Mouse (Mus musculus) C2C12 (cell line): ENCODE measurements around the gene Gtf2ird1. TPM values are rescaled to one million over a fixed set of nuclear protein-coding genes. Genes with fewer than 3 reads are reported as not detected.

Source experiments
- H3K27me3 ChIP-seq: one replicate; pipeline ENCODE4 v1.6.1; 2011; ENCODE audit not compliant: control insufficient read depth, insufficient read depth, insufficient read length
- H3K36me3 ChIP-seq: one replicate; pipeline ENCODE4 v1.6.1; 2011; ENCODE audit not compliant: control insufficient read depth, insufficient read depth
- H3K4me3 ChIP-seq: one replicate; pipeline ENCODE4 v1.5.1; 2011; ENCODE audit warnings: mild to moderate bottlenecking, control low read depth; ENCODE audit not compliant: poor library complexity, insufficient read depth, severe bottlenecking
- H3K79me2 ChIP-seq: one replicate; pipeline ENCODE4 v1.6.1; 2011; ENCODE audit not compliant: control insufficient read depth, insufficient read depth
- H3K79me3 ChIP-seq: one replicate; pipeline ENCODE4 v1.6.1; 2011; ENCODE audit warnings: low read depth, control low read depth
- H3ac ChIP-seq: one replicate; pipeline ENCODE3; 2011; ENCODE audit warnings: low read depth; ENCODE audit not compliant: control insufficient read depth, insufficient read length
- CEBPB ChIP-seq: IDR thresholded peaks from one replicate; pipeline ENCODE4 v1.6.1; 2011; ENCODE audit warnings: low read depth, mild to moderate bottlenecking, control low read depth, moderate library complexity
- CTCF ChIP-seq: IDR thresholded peaks from one replicate; pipeline ENCODE4 v1.5.1; 2011; ENCODE audit not compliant: control insufficient read depth, insufficient read depth, insufficient read length
- FOSL1 ChIP-seq: IDR thresholded peaks from one replicate; pipeline ENCODE4 v1.8.0; 2011; ENCODE audit warnings: mild to moderate bottlenecking, low read length; ENCODE audit not compliant: poor library complexity, insufficient read depth, severe bottlenecking
- MAX ChIP-seq: IDR thresholded peaks from one replicate; pipeline ENCODE4 v1.6.1; 2011; ENCODE audit warnings: mild to moderate bottlenecking, control low read depth
- MYOD1 ChIP-seq: IDR thresholded peaks from one replicate; pipeline ENCODE4 v1.6.1; 2011; ENCODE audit warnings: low read depth; ENCODE audit not compliant: control insufficient read depth, insufficient read length
- MYOG ChIP-seq: IDR thresholded peaks from one replicate; pipeline ENCODE4 v1.6.1; 2011; ENCODE audit not compliant: control insufficient read depth, insufficient read length; ENCODE audit errors: extremely low read depth
- USF1 ChIP-seq: IDR thresholded peaks from one replicate; pipeline ENCODE4 v1.6.1; 2011; ENCODE audit warnings: low read depth, mild to moderate bottlenecking, control low read depth, moderate library complexity
- polyA plus RNA-seq: library from polyadenylated mRNA; unstranded; fragments of >200 nt; fragmentation: generic; extraction: Trizol; gene quantifications from one replicate; pipeline ENCODE4 v1.2.1, GENCODE M21; 2012; ENCODE audit warnings: missing spikeins

The Gtf2ird1 gene
- polyA plus RNA-seq, 1 experiment: 48.6 TPM

DNA sequence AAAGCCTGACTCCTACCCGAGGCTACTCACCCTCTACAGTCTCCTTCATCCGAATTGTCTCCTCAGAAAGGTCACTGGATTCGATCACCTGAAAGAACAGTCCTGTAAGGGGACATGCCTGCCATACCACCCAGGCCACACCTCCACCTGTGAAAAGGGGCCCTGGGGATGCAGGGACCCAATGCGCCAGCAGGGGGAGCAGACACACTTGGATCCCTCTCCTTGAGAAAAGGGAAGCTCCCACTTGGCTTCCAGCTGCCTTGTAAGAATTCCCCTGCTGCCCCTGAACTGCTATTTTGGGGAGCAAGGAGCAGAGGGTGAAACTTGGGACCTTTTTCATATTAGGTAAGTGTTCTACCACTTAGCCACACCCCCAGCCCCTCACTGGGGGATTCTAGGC lies 43.5 kb upstream of the Gtf2ird1 start:
- Histone ChIP-seq H3K27me3 (no peaks in the 10 kb centered on the region), H3ac (no peak overlapping the region), H3K4me3 (no peak overlapping the region), H3K36me3 (peaks cover 4% of the 10 kb centered on the region), H3K79me2 (no peaks in the 10 kb centered on the region), H3K79me3 (no peaks in the 10 kb centered on the region)
- TF ChIP-seq MAX (no peak), CTCF (peak; percentile 61), MYOG (no peak)

GRCm38 (mm10) chr5:134497026-134497425 lies 40.5 kb upstream of the Gtf2ird1 start:
- no peak overlapping the region for H3ac ChIP-seq
- H3K4me3 ChIP-seq: no peak overlapping the region
- H3K79me2 ChIP-seq: no peaks in the 10 kb centered on the region
- H3K79me3 ChIP-seq: no peaks in the 10 kb centered on the region
- no peaks in the 10 kb centered on the region for H3K27me3 ChIP-seq
- H3K36me3 ChIP-seq: peaks cover 14% of the 10 kb centered on the region
- TF ChIP-seq MYOD1 (no peak), MAX (no peak), MYOG (no peak), CEBPB (no peak), USF1 (no peak), FOSL1 (no peak), CTCF (no peak)

DNA sequence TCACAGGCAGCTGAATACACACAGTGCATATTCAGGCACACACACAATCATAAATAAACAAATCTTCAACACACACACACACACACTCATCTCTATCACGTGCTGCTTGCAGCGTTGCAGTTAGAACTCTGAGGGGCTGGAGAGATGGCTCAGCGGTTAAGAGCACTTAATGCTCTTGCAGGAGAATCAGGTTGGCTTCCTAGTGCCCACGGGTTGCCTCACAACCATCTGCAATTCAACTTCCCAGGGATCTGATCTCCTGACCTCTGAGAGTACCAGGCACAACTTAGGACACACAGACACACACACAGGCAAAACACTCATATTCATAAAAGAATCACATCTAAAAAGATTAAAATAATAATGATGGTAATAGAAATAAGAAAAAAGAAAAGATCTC lies 39.3 kb upstream of the Gtf2ird1 start:
- TF ChIP-seq FOSL1 (no peak), MYOD1 (no peak)
- Histone ChIP-seq H3K79me3 (no peaks in the 10 kb centered on the region), H3ac (no peak overlapping the region), H3K27me3 (no peaks in the 10 kb centered on the region), H3K4me3 (no peak overlapping the region), H3K79me2 (no peaks in the 10 kb centered on the region), H3K36me3 (peaks cover 14% of the 10 kb centered on the region)

DNA sequence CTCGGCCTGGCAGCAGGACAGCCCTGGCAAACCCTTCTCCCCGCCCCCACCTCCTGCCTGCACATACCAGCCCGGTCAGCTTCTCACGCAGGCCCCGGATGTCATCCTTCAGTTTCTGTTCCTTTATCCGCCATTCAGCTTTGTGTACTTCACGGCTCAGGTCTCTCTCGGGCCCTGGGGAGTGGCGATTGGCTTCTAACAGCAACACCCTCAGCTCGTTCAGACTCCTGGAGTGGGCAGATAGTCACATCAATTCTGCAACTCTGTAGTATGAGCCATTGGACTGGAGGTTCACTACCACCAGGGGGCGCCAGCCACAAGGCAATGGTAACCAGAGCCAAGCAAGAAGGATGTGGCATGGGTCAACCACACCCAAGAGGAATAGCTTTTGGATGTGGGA lies 37.6 kb upstream of the Gtf2ird1 start:
- H3K27me3 ChIP-seq: no peaks in the 10 kb centered on the region
- H3K4me3 ChIP-seq: no peak overlapping the region
- peaks cover 14% of the 10 kb centered on the region for H3K36me3 ChIP-seq
- no peaks in the 10 kb centered on the region for H3K79me3 ChIP-seq
- H3K79me2 ChIP-seq: no peaks in the 10 kb centered on the region
- TF ChIP-seq USF1 (no peak), FOSL1 (no peak), CEBPB (no peak), CTCF (peak; percentile 86)
- H3ac ChIP-seq: no peak overlapping the region

DNA sequence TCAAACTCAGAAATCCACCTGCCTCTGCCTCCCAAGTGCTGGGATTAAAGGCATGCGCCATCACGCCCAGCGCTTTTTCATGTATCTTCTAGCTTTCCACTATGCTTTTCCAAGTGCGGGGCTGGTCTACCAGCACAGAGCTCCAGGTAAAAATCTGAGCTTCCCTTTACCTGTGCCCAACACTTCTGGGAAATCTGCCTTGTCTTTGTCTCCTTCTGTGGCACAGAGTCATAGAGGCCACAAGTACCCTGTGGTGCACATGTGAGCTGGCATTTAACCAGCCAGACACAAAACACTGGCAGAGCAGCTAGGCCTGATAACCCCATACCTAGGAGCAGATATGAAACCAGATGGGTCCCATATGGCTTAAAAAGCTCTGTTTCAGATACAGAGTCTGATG lies 36.4 kb upstream of the Gtf2ird1 start:
- H3K79me2 ChIP-seq: no peaks in the 10 kb centered on the region
- H3K79me3 ChIP-seq: no peaks in the 10 kb centered on the region
- no peaks in the 10 kb centered on the region for H3K27me3 ChIP-seq
- H3K4me3 ChIP-seq: no peak overlapping the region
- peaks cover 14% of the 10 kb centered on the region for H3K36me3 ChIP-seq
- TF ChIP-seq CEBPB (no peak), MYOD1 (no peak), MYOG (no peak), USF1 (no peak), MAX (no peak), CTCF (no peak), FOSL1 (no peak)
- no peak overlapping the region for H3ac ChIP-seq

DNA sequence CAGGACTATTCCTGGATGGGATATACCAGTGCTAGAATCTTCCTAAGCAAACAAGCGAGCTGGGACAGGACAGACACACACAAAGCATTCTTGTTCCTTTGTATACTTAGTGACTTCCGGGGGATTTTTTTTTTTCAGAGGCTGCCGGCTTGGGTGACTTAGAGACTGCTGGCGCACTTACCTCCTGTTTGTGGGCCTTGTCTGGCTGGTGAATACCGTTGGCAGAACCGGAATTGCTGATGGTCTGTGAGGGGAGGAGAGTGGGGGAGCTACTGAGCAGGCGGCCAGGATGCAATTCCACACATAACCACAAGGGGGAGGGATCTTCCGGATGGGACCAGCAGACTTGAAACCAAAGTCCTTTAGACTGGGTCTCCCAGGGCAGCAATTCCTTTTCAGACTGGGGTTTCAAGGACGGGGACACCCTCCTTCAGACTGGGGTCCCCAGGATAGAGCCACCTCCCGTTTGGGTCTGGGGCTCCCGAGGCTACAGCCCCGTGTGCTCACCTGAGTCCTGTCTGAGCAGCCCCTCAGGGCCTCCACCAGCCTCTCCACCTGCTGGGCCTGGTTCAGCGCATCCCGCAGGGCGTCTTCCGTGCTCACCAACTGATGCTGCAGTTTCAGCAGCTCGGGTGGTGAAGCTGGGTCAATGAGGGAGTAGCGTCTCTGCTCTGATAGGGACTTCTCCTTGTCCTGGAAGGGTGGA lies 35.3 kb upstream of the Gtf2ird1 start:
- no peak for TF ChIP-seq MAX
- peak; percentile 94 for TF ChIP-seq CTCF
- no peaks in the 10 kb centered on the region for H3K79me3 ChIP-seq
- no peak overlapping the region for H3K4me3 ChIP-seq
- no peaks in the 10 kb centered on the region for H3K79me2 ChIP-seq
- peaks cover 14% of the 10 kb centered on the region for H3K36me3 ChIP-seq
- no peaks in the 10 kb centered on the region for H3K27me3 ChIP-seq
- no peak overlapping the region for H3ac ChIP-seq
